14 mouse cellular contexts compared by ENCODE assay signal in the genomic region with DNA sequence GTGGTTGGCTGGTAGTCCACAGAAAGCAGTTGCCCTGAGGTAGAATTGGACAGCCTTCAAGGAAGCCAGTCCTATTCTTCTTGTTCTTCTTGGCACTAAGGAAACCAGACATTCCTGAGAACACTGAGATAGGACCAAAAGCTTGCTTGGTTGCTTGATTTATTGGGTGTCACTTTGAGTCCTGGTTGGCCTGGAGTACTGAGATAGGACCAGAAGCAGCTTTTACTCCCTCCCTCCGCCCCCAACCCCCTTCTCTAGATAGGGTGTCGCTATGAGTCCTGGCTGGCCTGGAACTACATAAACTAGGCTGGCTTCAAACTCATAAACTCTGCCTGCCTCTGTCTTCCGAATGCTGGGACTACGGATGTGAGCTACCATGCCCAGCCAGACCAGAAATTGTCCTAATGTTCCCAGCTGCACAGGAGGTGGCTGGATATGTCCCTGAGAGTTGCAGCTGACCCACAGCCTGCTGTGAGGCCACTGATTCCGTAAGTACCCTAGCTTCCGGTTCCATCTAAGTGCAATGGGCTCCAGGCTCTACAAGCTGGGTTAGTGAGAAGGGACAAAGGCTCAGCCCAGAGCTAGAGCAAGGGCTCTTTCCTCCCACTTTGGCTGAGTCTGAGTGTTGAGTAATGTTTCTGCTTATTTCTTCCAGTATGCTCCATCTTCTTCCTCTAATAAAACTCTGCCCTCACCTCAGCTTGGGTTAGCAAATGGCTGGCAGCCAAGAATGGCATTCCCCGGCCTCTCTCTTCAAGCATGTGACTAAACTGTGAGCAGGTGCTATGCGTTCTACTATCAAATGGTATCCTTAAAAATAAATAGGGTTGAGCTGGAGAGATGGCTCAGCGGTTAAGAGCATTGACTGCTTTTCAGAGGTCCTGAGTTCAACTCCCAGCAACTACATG. TPM values are rescaled to one million over a fixed set of nuclear protein-coding genes. Genes with fewer than 3 reads are reported as not detected.
DNase-seq lines count a peak whose midpoint lies in the region; ATAC-seq lines count a peak whose summit lies in the region.
"Had no signal": no experiment of that assay in that cellular context is flagged by ENCODE, and none has a peak within 500 bp of the region (broad histone marks: within the 10 kb centered on the region; RNA-seq: fewer than 3 reads in every experiment).

No protein-coding gene starts in this region.

- DNase-seq in kidney, adult 18-20 months = peak; percentile 5
- DNase-seq in c-Kit-positive CD71-positive TER-119-negative erythroid progenitor cells, embryonic 14.5 days (ENCODE audit: low read depth) = peak; percentile 46
- peak; percentile 63 to 73 for DNase-seq in lung, adult 18-20 months
- no peak for DNase-seq in forebrain, embryonic 11.5 days (ENCODE audit: low spot score)
- DNase-seq in frontal cortex, adult 2 months (ENCODE audit: extremely low spot score in 1 of 2, low spot score in 1 of 2) = no peak
- DNase-seq: cerebellum, postnatal 25 days had no signal

- H3K4me1 ChIP-seq in kidney, embryonic 15.5 days = 0 out of 2 replicates have a peak, but pooled peaks cover 8% of the 10 kb centered on the region
- no peaks in the 10 kb centered on the region for H3K4me1 ChIP-seq in forebrain, embryonic 11.5 days (replicated peaks; ENCODE audit: control insufficient read depth, insufficient read depth, low read length)
- H3K4me1 ChIP-seq in intestine, embryonic 16.5 days (ENCODE audit: control insufficient read depth, insufficient read depth, low read length) = peaks cover 11% of the 10 kb centered on the region

- H3K9ac ChIP-seq in kidney, embryonic 15.5 days = no peak overlapping the region
- H3K9ac ChIP-seq in forebrain, embryonic 11.5 days (ENCODE audit: low read length) = no peak overlapping the region
- H3K9ac ChIP-seq in intestine, embryonic 16.5 days (ENCODE audit: low read depth, low read length) = no peak overlapping the region

- H3K4me3 ChIP-seq in kidney, embryonic 15.5 days (replicated peaks) = no peak overlapping the region
- H3K4me3 ChIP-seq in forebrain, embryonic 11.5 days (ENCODE audit: low read depth, low read length) = no peak overlapping the region
- H3K4me3 ChIP-seq in intestine, embryonic 16.5 days (ENCODE audit: low read length) = no peak overlapping the region

- ATAC-seq in kidney, embryonic 15.5 days (replicated peaks; ENCODE audit: low FRiP score) = no peak
- peak; percentile 81 for ATAC-seq in megakaryocyte progenitor cell, adult 5-6 weeks (replicated peaks; ENCODE audit: poor library complexity)
- no peak for ATAC-seq in forebrain, embryonic 11.5 days (replicated peaks; ENCODE audit: low FRiP score)
- ATAC-seq in intestine, embryonic 16.5 days = no peak
- ATAC-seq: intestine, postnatal 0 days had no signal

- H3K9me3 ChIP-seq in kidney, embryonic 15.5 days (replicated peaks) = no peaks in the 10 kb centered on the region
- H3K9me3 ChIP-seq in forebrain, embryonic 11.5 days (ENCODE audit: control insufficient read depth, low read length) = no peaks in the 10 kb centered on the region
- H3K9me3 ChIP-seq in intestine, embryonic 16.5 days (ENCODE audit: control insufficient read depth, low read length) = no peaks in the 10 kb centered on the region

- no peak overlapping the region for H3K4me2 ChIP-seq in kidney, embryonic 15.5 days
- no peak overlapping the region for H3K4me2 ChIP-seq in forebrain, embryonic 11.5 days (ENCODE audit: low read depth, low read length, severe bottlenecking)
- H3K4me2 ChIP-seq in intestine, embryonic 16.5 days (ENCODE audit: low read depth, low read length) = no peak overlapping the region

- H3K36me3 ChIP-seq in kidney, embryonic 15.5 days = no peaks in the 10 kb centered on the region
- H3K36me3 ChIP-seq in forebrain, embryonic 11.5 days (ENCODE audit: control insufficient read depth, insufficient read depth, low read length) = no peaks in the 10 kb centered on the region
- H3K36me3 ChIP-seq in intestine, embryonic 16.5 days (ENCODE audit: control insufficient read depth, insufficient read depth, low read length) = no peaks in the 10 kb centered on the region

- no peak overlapping the region for H3K27ac ChIP-seq in kidney, embryonic 15.5 days
- no peak overlapping the region; the same call in 1 of the 2 replicates for H3K27ac ChIP-seq in forebrain, embryonic 11.5 days (ENCODE audit: low read depth, low read length)
- no peak overlapping the region for H3K27ac ChIP-seq in intestine, embryonic 16.5 days (ENCODE audit: low read length)

- WGBS in kidney, embryonic 15.5 days = 76% methylated on average over 9 of the region's 9 CpGs
- WGBS in forebrain, embryonic 11.5 days = 86% methylated on average over 9 of the region's 9 CpGs
- WGBS in intestine, embryonic 16.5 days = 75% methylated on average over 9 of the region's 9 CpGs

- H3K27me3 ChIP-seq in kidney, embryonic 15.5 days = no peaks in the 10 kb centered on the region
- no peaks in the 10 kb centered on the region for H3K27me3 ChIP-seq in forebrain, embryonic 11.5 days (ENCODE audit: control insufficient read depth, insufficient read depth, low read length)
- H3K27me3 ChIP-seq in intestine, embryonic 16.5 days (replicated peaks; ENCODE audit: control insufficient read depth, insufficient read depth, low read length) = no peaks in the 10 kb centered on the region

RNA-seq across cellular contexts. Expression of a gene that starts 9.0 kb away (rescaled TPM):
- polyA plus RNA-seq in kidney, embryonic 15.5 days (2015; fragmentation: Nextera tagmentation; extraction: Ambion mirVana) = 9.7 and 13.6 TPM in 2 replicates
- 0.17 and 1.6 TPM in 2 replicates for total RNA-seq in megakaryocyte progenitor cell, adult 5-6 weeks (2015)
- total RNA-seq in megakaryocyte progenitor cell, adult 5-6 weeks (2017) = 0.92 and 1.3 TPM in 2 replicates
- polyA plus RNA-seq in forebrain, embryonic 11.5 days (2014; fragmentation: Nextera tagmentation; extraction: Ambion mirVana) = 1.6 and 3.2 TPM in 2 replicates
- 23.9 and 31.7 TPM in 2 replicates for polyA plus RNA-seq in frontal cortex, adult 2 months (2012; rRNA removed)
- 70.8 and 73.3 TPM in 2 replicates for polyA plus RNA-seq in intestine, embryonic 16.5 days (2015; fragmentation: Nextera tagmentation; extraction: Ambion mirVana)

RNA-seq across cellular contexts. Expression of a gene that starts 27.0 kb away (rescaled TPM):
- polyA plus RNA-seq in kidney, embryonic 15.5 days (2015; fragmentation: Nextera tagmentation; extraction: Ambion mirVana) = not detected in 2 replicates
- 0.81 TPM in 1 of 2 replicates, not detected in the other for total RNA-seq in megakaryocyte progenitor cell, adult 5-6 weeks (2015)
- total RNA-seq in megakaryocyte progenitor cell, adult 5-6 weeks (2017) = 0.29 and 1.1 TPM in 2 replicates
- not detected in 2 replicates for polyA plus RNA-seq in forebrain, embryonic 11.5 days (2014; fragmentation: Nextera tagmentation; extraction: Ambion mirVana)
- polyA plus RNA-seq in frontal cortex, adult 2 months (2012; rRNA removed) = 0.13 TPM in 1 of 2 replicates, not detected in the other
- not detected in 2 replicates for polyA plus RNA-seq in intestine, embryonic 16.5 days (2015; fragmentation: Nextera tagmentation; extraction: Ambion mirVana)
- total RNA-seq: adrenal gland, postnatal 4 days; heart, postnatal 25 days; layer of hippocampus, postnatal 14 days had no signal
- polyA plus RNA-seq: intestine, postnatal 0 days; limb, embryonic 14.5 days had no signal

RNA-seq across cellular contexts. Expression of a gene that starts 27.4 kb away (rescaled TPM):
- 48.2 and 55.0 TPM in 2 replicates for polyA plus RNA-seq in kidney, embryonic 15.5 days (2015; fragmentation: Nextera tagmentation; extraction: Ambion mirVana)
- total RNA-seq in megakaryocyte progenitor cell, adult 5-6 weeks (2015) = 65.7 and 74.6 TPM in 2 replicates
- 40.1 and 52.5 TPM in 2 replicates for total RNA-seq in megakaryocyte progenitor cell, adult 5-6 weeks (2017)
- 53.6 and 72.3 TPM in 2 replicates for polyA plus RNA-seq in forebrain, embryonic 11.5 days (2014; fragmentation: Nextera tagmentation; extraction: Ambion mirVana)
- polyA plus RNA-seq in frontal cortex, adult 2 months (2012; rRNA removed) = 40.2 and 44.8 TPM in 2 replicates
- 42.7 and 49.8 TPM in 2 replicates for polyA plus RNA-seq in intestine, embryonic 16.5 days (2015; fragmentation: Nextera tagmentation; extraction: Ambion mirVana)

RNA-seq across cellular contexts. Expression of a gene that starts 36.1 kb away (rescaled TPM):
- 36.0 and 38.8 TPM in 2 replicates for polyA plus RNA-seq in kidney, embryonic 15.5 days (2015; fragmentation: Nextera tagmentation; extraction: Ambion mirVana)
- total RNA-seq in megakaryocyte progenitor cell, adult 5-6 weeks (2015) = 33.0 and 36.3 TPM in 2 replicates
- total RNA-seq in megakaryocyte progenitor cell, adult 5-6 weeks (2017) = 9.2 and 19.9 TPM in 2 replicates
- 22.8 and 23.0 TPM in 2 replicates for polyA plus RNA-seq in forebrain, embryonic 11.5 days (2014; fragmentation: Nextera tagmentation; extraction: Ambion mirVana)
- polyA plus RNA-seq in frontal cortex, adult 2 months (2012; rRNA removed) = 45.1 and 46.3 TPM in 2 replicates
- polyA plus RNA-seq in intestine, embryonic 16.5 days (2015; fragmentation: Nextera tagmentation; extraction: Ambion mirVana) = 44.7 and 54.7 TPM in 2 replicates

RNA-seq across cellular contexts. Expression of a gene that starts 37.0 kb away (rescaled TPM):
- polyA plus RNA-seq in kidney, embryonic 15.5 days (2015; fragmentation: Nextera tagmentation; extraction: Ambion mirVana) = 0.72 and 0.82 TPM in 2 replicates
- total RNA-seq in megakaryocyte progenitor cell, adult 5-6 weeks (2015) = 1.1 and 1.9 TPM in 2 replicates
- 4.2 and 4.9 TPM in 2 replicates for total RNA-seq in megakaryocyte progenitor cell, adult 5-6 weeks (2017)
- 0.69 and 0.77 TPM in 2 replicates for polyA plus RNA-seq in forebrain, embryonic 11.5 days (2014; fragmentation: Nextera tagmentation; extraction: Ambion mirVana)
- 0.74 and 0.82 TPM in 2 replicates for polyA plus RNA-seq in frontal cortex, adult 2 months (2012; rRNA removed)
- 0.65 and 1.5 TPM in 2 replicates for polyA plus RNA-seq in intestine, embryonic 16.5 days (2015; fragmentation: Nextera tagmentation; extraction: Ambion mirVana)

Comparison
In these comparisons a context has a peak if more than half of its experiments do, and no peak if none do; other contexts are left out.
1. DNase-seq: peak in kidney, adult 18-20 months (single experiment), c-Kit-positive CD71-positive TER-119-negative erythroid progenitor cells, embryonic 14.5 days (single experiment) and lung, adult 18-20 months (2 of 2); none in forebrain, embryonic 11.5 days (single experiment) and frontal cortex, adult 2 months (0 of 2).